Mouse (Mus musculus) kidney, adult 2 months (tissue): Measurements from ENCODE around the gene Gstm7.
"Not testable (repeated sequence)": the region's sequence is repeated elsewhere in the genome, so short reads cannot be mapped to it uniquely, and the experiment has no call there.

ENCODE experiments used
- CTCF ChIP-seq: fragments of 200-500 bp; conservative IDR thresholded peaks from 2 replicates; pipeline ENCODE4 v1.5.1; 2011; ENCODE audit warnings: low read depth, mild to moderate bottlenecking, control low read depth, low read length, moderate library complexity, mixed read lengths; ENCODE audit not compliant: insufficient read depth, insufficient read length
- POLR2A ChIP-seq: fragments of 200-500 bp; IDR thresholded peaks from one replicate; pipeline ENCODE4 v1.6.1; 2011; ENCODE audit warnings: low read depth, low read length, control low read depth

DNA sequence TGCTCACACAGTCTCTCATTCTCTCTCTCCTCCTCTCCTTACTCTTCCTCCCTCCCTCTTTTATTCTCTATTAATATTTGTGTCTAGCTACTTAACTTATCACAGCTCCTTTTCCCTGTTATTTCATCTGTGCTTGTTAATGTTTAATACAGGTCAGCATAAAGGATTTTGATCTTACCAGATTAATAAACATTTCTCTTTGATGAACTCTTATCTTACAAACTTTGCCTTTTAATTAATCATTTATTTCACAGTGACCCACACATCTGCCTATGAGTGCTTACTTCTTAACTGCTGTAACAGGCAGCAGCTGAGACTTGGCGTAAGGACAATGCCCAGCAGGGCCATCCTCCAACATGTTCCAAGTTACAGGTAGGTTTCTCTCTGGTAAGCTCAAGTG, 17.8 kb upstream of the Gstm7 start:
- not testable (repeated sequence) for TF ChIP-seq POLR2A, CTCF
